Mouse (Mus musculus) CH12.LX (cell line): ENCODE results near the gene Dhcr24. TPM values are rescaled to one million over a fixed set of nuclear protein-coding genes. Genes with fewer than 3 reads are reported as not detected.

Experiments
- DNase-seq: peaks from one replicate; pipeline ENCODE4 v3.0.0-alpha.2; 2013; ENCODE audit errors: extremely low read depth
- H3K27ac ChIP-seq: 2 replicates; pipeline ENCODE4 v1.5.1; 2012; ENCODE audit warnings: low read depth, mild to moderate bottlenecking, control low read depth, moderate library complexity; ENCODE audit not compliant: insufficient read depth
- H3K27me3 ChIP-seq: replicated peaks from 2 replicates; pipeline ENCODE3; 2012; ENCODE audit warnings: inconsistent platforms
- H3K36me3 ChIP-seq, 2 experiments: replicated peaks in 1 of 2; 2 replicates each; pipeline versions ENCODE3 to v1.6.1; 2012; ENCODE audit warnings: inconsistent platforms in 1 of 2, low read length in 1 of 2, mild to moderate bottlenecking in 1 of 2, mixed read lengths in 1 of 2, moderate library complexity in 1 of 2; ENCODE audit not compliant: control insufficient read depth in 1 of 2, insufficient read depth in 1 of 2
- H3K4me1 ChIP-seq, 2 experiments: 2 replicates each; pipeline ENCODE4 v1.6.1; 2012; ENCODE audit warnings: inconsistent platforms in 1 of 2, moderate library complexity in 1 of 2; ENCODE audit not compliant: insufficient read depth in 2 of 2, control insufficient read depth in 1 of 2
- H3K4me2 ChIP-seq: 2 replicates; pipeline ENCODE4 v1.6.1; 2012; ENCODE audit warnings: low read depth, mild to moderate bottlenecking, control low read depth; ENCODE audit not compliant: poor library complexity, insufficient read depth, severe bottlenecking
- H3K4me3 ChIP-seq, 3 experiments: fragments of 150-350 bp in 1 of 3; sonication (generic) in 1 of 3; replicated peaks in 1 of 3; 2 replicates each; pipeline versions ENCODE3 to v1.5.1; 2011 to 2012; ENCODE audit warnings: low read depth in 2 of 3, low read length in 2 of 3, mild to moderate bottlenecking in 2 of 3, moderate library complexity in 2 of 3, control low read depth in 1 of 3, improper control_type of control experiment in 1 of 3, inconsistent platforms in 1 of 3, mixed read lengths in 1 of 3; ENCODE audit not compliant: poor library complexity in 1 of 3
- H3K79me2 ChIP-seq: replicated peaks from 2 replicates; pipeline ENCODE4 v1.6.1; 2012; ENCODE audit warnings: mild to moderate bottlenecking, moderate library complexity; ENCODE audit not compliant: control insufficient read depth, poor library complexity, insufficient read depth, severe bottlenecking; ENCODE audit errors: extremely low read depth
- H3K9ac ChIP-seq: 2 replicates; pipeline ENCODE4 v1.6.1; 2012; ENCODE audit warnings: low read depth, mild to moderate bottlenecking, control low read depth, moderate library complexity; ENCODE audit not compliant: insufficient read depth
- H3K9me3 ChIP-seq: replicated peaks from 2 replicates; pipeline ENCODE3; 2012; ENCODE audit warnings: low read length, inconsistent platforms, mixed read lengths
- CHD1 ChIP-seq: IDR thresholded peaks from 2 replicates; pipeline ENCODE4 v1.6.1; 2012; ENCODE audit warnings: low read depth, low read length, improper control_type of control experiment, inconsistent platforms
- CHD2 ChIP-seq: IDR thresholded peaks from 2 replicates; pipeline ENCODE4 v1.6.1; 2011; ENCODE audit warnings: low read length, improper control_type of control experiment
- E2F4 ChIP-seq: IDR thresholded peaks from 2 replicates; pipeline ENCODE4 v1.6.1; 2011; ENCODE audit warnings: low read depth, low read length, improper control_type of control experiment; ENCODE audit not compliant: insufficient replicate concordance
- ELF1 ChIP-seq: IDR thresholded peaks from 2 replicates; pipeline ENCODE4 v1.6.1; 2014; ENCODE audit warnings: low read depth, mild to moderate bottlenecking, inconsistent platforms, low read length, improper control_type of control experiment
- EP300 ChIP-seq: IDR thresholded peaks from 2 replicates; pipeline ENCODE4 v1.6.1; 2011; ENCODE audit warnings: low read length, improper control_type of control experiment
- GABPA ChIP-seq: IDR thresholded peaks from 2 replicates; pipeline ENCODE4 v1.6.1; 2012; ENCODE audit warnings: low read depth, low read length, improper control_type of control experiment, inconsistent platforms; ENCODE audit not compliant: insufficient replicate concordance
- HCFC1 ChIP-seq: IDR thresholded peaks from 2 replicates; pipeline ENCODE4 v1.6.1; 2012; ENCODE audit warnings: low read depth, mild to moderate bottlenecking, inconsistent platforms, low read length, improper control_type of control experiment
- IRF4 ChIP-seq: IDR thresholded peaks from 2 replicates; pipeline ENCODE4 v1.6.1; 2014; ENCODE audit warnings: low read depth, mild to moderate bottlenecking, inconsistent platforms, low read length, improper control_type of control experiment
- JUN ChIP-seq: IDR thresholded peaks from 2 replicates; pipeline ENCODE4 v1.6.1; 2011; ENCODE audit warnings: low read depth, mild to moderate bottlenecking, low read length, improper control_type of control experiment, moderate library complexity; ENCODE audit not compliant: insufficient read depth
- JUND ChIP-seq: conservative IDR thresholded peaks from 2 replicates; pipeline ENCODE4 v1.6.1; 2011; ENCODE audit warnings: low read depth, low read length, improper control_type of control experiment
- MAFK ChIP-seq: IDR thresholded peaks from 2 replicates; pipeline ENCODE4 v1.6.1; 2011; ENCODE audit warnings: low read length, improper control_type of control experiment; ENCODE audit not compliant: insufficient replicate concordance
- MAX ChIP-seq: IDR thresholded peaks from 2 replicates; pipeline ENCODE4 v1.6.1; 2011; ENCODE audit warnings: low read length, improper control_type of control experiment
- MAZ ChIP-seq: IDR thresholded peaks from 2 replicates; pipeline ENCODE4 v1.6.1; 2012; ENCODE audit warnings: low read depth, mild to moderate bottlenecking, inconsistent platforms, low read length, improper control_type of control experiment, moderate library complexity
- MEF2A ChIP-seq: IDR thresholded peaks from 2 replicates; pipeline ENCODE4 v1.6.1; 2014; ENCODE audit warnings: low read depth, mild to moderate bottlenecking, inconsistent platforms, low read length, improper control_type of control experiment, borderline replicate concordance
- MXI1 ChIP-seq: IDR thresholded peaks from 2 replicates; pipeline ENCODE4 v1.6.1; 2011; ENCODE audit warnings: mild to moderate bottlenecking, low read depth, low read length, improper control_type of control experiment
- NELFE ChIP-seq: IDR thresholded peaks from 2 replicates; pipeline ENCODE4 v1.6.1; 2011; ENCODE audit warnings: low read depth, low read length, improper control_type of control experiment
- NRF1 ChIP-seq: IDR thresholded peaks from 2 replicates; pipeline ENCODE4 v1.6.1; 2014; ENCODE audit warnings: low read depth, mild to moderate bottlenecking, inconsistent platforms, low read length, improper control_type of control experiment, moderate library complexity
- POLR2AphosphoS2 ChIP-seq: IDR thresholded peaks from 2 replicates; pipeline ENCODE4 v1.6.1; 2011; ENCODE audit warnings: low read depth, low read length, improper control_type of control experiment
- RAD21 ChIP-seq: IDR thresholded peaks from 2 replicates; pipeline ENCODE4 v1.6.1; 2011; ENCODE audit warnings: low read depth, mild to moderate bottlenecking, low read length, improper control_type of control experiment, moderate library complexity
- RCOR1 ChIP-seq: conservative IDR thresholded peaks from 2 replicates; pipeline ENCODE4 v1.6.1; 2012; ENCODE audit warnings: low read depth, mild to moderate bottlenecking, inconsistent platforms, low read length, improper control_type of control experiment
- SMC3 ChIP-seq: IDR thresholded peaks from 2 replicates; pipeline ENCODE4 v1.6.1; 2011; ENCODE audit warnings: low read depth, low read length, improper control_type of control experiment
- TCF12 ChIP-seq: IDR thresholded peaks from 2 replicates; pipeline ENCODE4 v1.6.1; 2014; ENCODE audit warnings: low read depth, mild to moderate bottlenecking, inconsistent platforms, low read length, improper control_type of control experiment
- UBTF ChIP-seq: IDR thresholded peaks from 2 replicates; pipeline ENCODE4 v1.6.1; 2012; ENCODE audit warnings: low read depth, mild to moderate bottlenecking, inconsistent platforms, low read length, improper control_type of control experiment, moderate library complexity
- USF1 ChIP-seq: IDR thresholded peaks from 2 replicates; pipeline ENCODE4 v1.6.1; 2014; ENCODE audit warnings: low read depth, mild to moderate bottlenecking, inconsistent platforms, low read length, improper control_type of control experiment
- USF2 ChIP-seq: conservative IDR thresholded peaks from 2 replicates; pipeline ENCODE4 v1.6.1; 2011; ENCODE audit warnings: low read depth, low read length, improper control_type of control experiment
- ZC3H11A ChIP-seq: IDR thresholded peaks from 2 replicates; pipeline ENCODE4 v1.6.1; 2012; ENCODE audit warnings: low read depth, mild to moderate bottlenecking, inconsistent platforms, low read length, improper control_type of control experiment
- ZKSCAN1 ChIP-seq: IDR thresholded peaks from 2 replicates; pipeline ENCODE4 v1.6.1; 2012; ENCODE audit warnings: low read depth, inconsistent platforms, low read length, improper control_type of control experiment, borderline replicate concordance
- ZNF384 ChIP-seq: IDR thresholded peaks from 2 replicates; pipeline ENCODE4 v1.6.1; 2012; ENCODE audit warnings: low read depth, low read length, improper control_type of control experiment, inconsistent platforms
- dilution Hi-C: fragments of 300-500 bp; cut with MboI; formaldehyde crosslinking; loops from 2 replicates; pipeline ENCODE4 v1.14.3; 2020; ENCODE audit warnings: low sequenced_read_pairs; ENCODE audit not compliant: extremely low pct_unique_long_range_greater_than_20kb, extremely low pct_ligation_motif_present
- in situ Hi-C: fragments of 300-500 bp; cut with MboI; formaldehyde crosslinking; loops from 3 replicates; pipeline ENCODE4 v1.14.3; 2019; ENCODE audit warnings: low sequenced_read_pairs, low pct_ligation_motif_present, low pct_unique_long_range_greater_than_20kb, mixed read lengths
- polyA plus RNA-seq: library from polyadenylated mRNA; unstranded; fragments of >175 nt; gene quantifications from 2 replicates; pipeline ENCODE4 v1.2.1, GENCODE M21; 2012; ENCODE audit warnings: low read depth; ENCODE audit not compliant: insufficient read length
- total RNA-seq, 2 experiments: library from RNA; depleted of rRNA; stranded (reverse); fragments of 300-350 nt in 1 of 2; fragments of >200 nt in 1 of 2; gene quantifications; 2 replicates each; pipeline ENCODE4 v1.2.3; 2012 to 2014

Dhcr24 gene
- total and polyA plus RNA-seq, 3 experiments: 41.4 to 90.5 (median 46.9) TPM

GRCm38 (mm10) chr4:106542211-106542610 is 18.6 kb upstream of the Dhcr24 start:
- H3K27me3 ChIP-seq: peaks cover 5% of the 10 kb centered on the region
- no peaks in the 10 kb centered on the region for H3K79me2 ChIP-seq
- TF ChIP-seq IRF4 (no peak), GABPA (no peak), E2F4 (no peak), POLR2AphosphoS2 (no peak), JUN (no peak), MAFK (no peak), USF1 (no peak), MXI1 (no peak), TCF12 (no peak), JUND (no peak), NELFE (no peak), USF2 (no peak), ZNF384 (no peak), MEF2A (no peak), ZC3H11A (no peak), HCFC1 (no peak), ELF1 (no peak), RAD21 (no peak), MAX (no peak), RCOR1 (no peak)
- H3K36me3 ChIP-seq: no peaks in the 10 kb centered on the region
- no peak for DNase-seq
- dilution Hi-C loops (no loop called here), in situ Hi-C loops (no loop called here)
- no peak overlapping the region for H3K9ac ChIP-seq
- no peak overlapping the region for H3K27ac ChIP-seq
- H3K4me2 ChIP-seq: no peak overlapping the region
- H3K4me1 ChIP-seq: peaks cover 5 to 8% of the 10 kb centered on the region in 2 experiments; a peak in 2 of 4 replicates
- no peaks in the 10 kb centered on the region for H3K9me3 ChIP-seq
- H3K4me3 ChIP-seq: no peak overlapping the region

DNA sequence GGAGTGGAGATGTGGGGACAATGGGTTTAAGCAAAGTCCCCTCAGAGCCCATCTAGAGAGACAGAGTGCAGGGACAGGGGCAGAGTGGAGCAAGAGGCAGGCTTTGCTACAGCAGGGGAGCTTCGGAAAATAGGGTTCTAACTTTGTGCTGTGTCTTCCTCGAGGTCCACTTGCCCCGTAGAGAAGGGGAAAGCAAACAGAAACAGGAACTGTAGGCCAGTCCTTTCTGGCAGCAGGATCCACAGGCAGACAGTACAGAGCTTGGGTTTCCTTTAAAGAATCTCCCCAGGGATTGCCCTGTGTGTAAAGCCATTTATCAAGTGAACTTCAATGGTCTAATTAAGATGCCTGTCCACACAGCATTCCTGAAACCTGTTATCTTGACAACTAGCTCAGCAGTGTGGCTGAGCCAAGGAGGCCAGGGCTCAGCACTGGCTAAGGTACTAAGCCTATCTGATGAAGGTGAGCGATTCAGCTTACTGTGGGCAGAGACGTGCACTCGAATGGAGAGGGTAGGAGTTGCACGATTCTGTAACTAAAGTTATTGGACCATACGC is 14.9 kb upstream of the Dhcr24 start:
- H3K36me3 ChIP-seq: no peaks in the 10 kb centered on the region
- dilution Hi-C loops (no loop called here), in situ Hi-C loops (no loop called here)
- peaks cover 0 to 8% of the 10 kb centered on the region in 2 experiments; a peak in 1 of 4 replicates for H3K4me1 ChIP-seq
- H3K27ac ChIP-seq: no peak overlapping the region
- H3K79me2 ChIP-seq: no peaks in the 10 kb centered on the region
- no peak for TF ChIP-seq RCOR1
- no peak for TF ChIP-seq RAD21
- TF ChIP-seq JUND: no peak
- no peak for TF ChIP-seq E2F4
- TF ChIP-seq USF2: no peak
- TF ChIP-seq MAZ: no peak
- TF ChIP-seq USF1: no peak
- TF ChIP-seq IRF4: no peak
- TF ChIP-seq TCF12: no peak
- no peak for TF ChIP-seq POLR2AphosphoS2
- no peak for TF ChIP-seq EP300
- no peak for TF ChIP-seq NRF1
- TF ChIP-seq ZKSCAN1: no peak
- no peak for TF ChIP-seq SMC3
- TF ChIP-seq UBTF: no peak
- no peak for TF ChIP-seq ELF1
- TF ChIP-seq CHD2: no peak
- TF ChIP-seq CHD1: no peak
- no peak overlapping the region for H3K4me2 ChIP-seq
- no peaks in the 10 kb centered on the region for H3K9me3 ChIP-seq
- DNase-seq: no peak
- no peak overlapping the region for H3K4me3 ChIP-seq
- H3K27me3 ChIP-seq: peaks cover 5% of the 10 kb centered on the region
- no peak overlapping the region for H3K9ac ChIP-seq
